Mouse (Mus musculus): ENCODE results near the gene Bri3bp.

DNA sequence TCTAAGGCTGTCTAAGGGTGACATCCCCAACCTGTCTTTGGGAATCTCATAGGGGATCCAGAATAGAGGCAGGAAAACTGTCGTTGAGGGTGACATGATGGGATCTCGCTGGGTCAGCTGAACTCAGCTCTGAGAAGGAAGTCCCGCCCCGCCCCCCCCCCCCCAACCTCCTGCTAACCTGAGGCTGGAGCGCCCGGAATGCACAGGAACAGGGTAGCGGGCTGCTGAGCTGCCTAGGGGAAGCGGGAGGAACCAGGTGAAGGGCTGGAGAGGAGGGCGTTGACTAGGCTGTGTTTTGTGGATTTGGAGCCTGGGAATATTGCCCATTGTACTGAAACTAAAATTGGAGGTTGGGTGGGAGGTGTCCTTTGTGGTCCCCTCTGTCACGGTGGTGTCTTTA is 66.6 kb downstream of the Bri3bp start:
- TF ChIP-seq MAX (IDR thresholded peaks at IDR 0.05; ENCODE audit: low read depth) = no peak
- TF ChIP-seq POLR2A (IDR thresholded peaks at IDR 0.05; ENCODE audit: insufficient read length, low read depth) = no peak
- TF ChIP-seq SRF (IDR thresholded peaks at IDR 0.05; ENCODE audit: control insufficient read depth, insufficient read length, low read depth) = no peak
- no peak for TF ChIP-seq USF1 (IDR thresholded peaks at IDR 0.05; ENCODE audit: low read depth)

Measured in myocyte (in vitro differentiated cells).